Mouse (Mus musculus) bone marrow, adult 2 months (tissue): ENCODE results near the gene Sod1.

Experiments
- CTCF ChIP-seq: fragments of 200-500 bp; IDR thresholded peaks from 2 replicates; pipeline ENCODE4 v1.5.1; 2011; ENCODE audit warnings: low read length, control low read depth; ENCODE audit not compliant: control insufficient read depth, insufficient read depth
- POLR2A ChIP-seq: fragments of 200-500 bp; IDR thresholded peaks from 2 replicates; pipeline ENCODE4 v1.6.1; 2011; ENCODE audit warnings: low read depth, mild to moderate bottlenecking, control low read depth, low read length, borderline replicate concordance; ENCODE audit not compliant: control insufficient read depth

GRCm38 (mm10) chr16:90220892-90221431, 408 bp downstream of the Sod1 start:
- TF ChIP-seq POLR2A (no peak), CTCF (no peak)
